Mouse (Mus musculus) limb, embryonic 14.5 days (tissue): ENCODE results near the gene Rab1a. TPM values are rescaled to one million over a fixed set of nuclear protein-coding genes. Genes with fewer than 3 reads are reported as not detected.

ENCODE experiments used
- ATAC-seq: fragments of 200-750 bp; cut with Nextera tagmentation; 2 replicates; pipeline ENCODE4 v1.8.0; 2017; ENCODE audit warnings: low read depth, moderate number of reproducible peaks, moderate TSS enrichment; ENCODE audit not compliant: low FRiP score
- DNase-seq: peaks from one replicate; pipeline ENCODE4 v3.0.0-alpha.2; 2015; ENCODE audit warnings: low spot score
- H3K27ac ChIP-seq: fragments of 300-500 bp; sonication (generic); replicated peaks from 2 replicates; pipeline ENCODE4 v1.5.1; 2014; ENCODE audit warnings: low read depth, mild to moderate bottlenecking, low read length, moderate library complexity, mixed read lengths
- H3K27me3 ChIP-seq: fragments of 300-500 bp; sonication (generic); 2 replicates; pipeline ENCODE4 v1.6.1; 2014; ENCODE audit warnings: low read length, mixed read lengths; ENCODE audit not compliant: control insufficient read depth, insufficient read depth
- H3K36me3 ChIP-seq: fragments of 300-500 bp; sonication (generic); 2 replicates; pipeline ENCODE4 v1.6.1; 2014; ENCODE audit warnings: mild to moderate bottlenecking, low read length, moderate library complexity, mixed read lengths; ENCODE audit not compliant: control insufficient read depth, insufficient read depth
- H3K4me1 ChIP-seq: fragments of 300-500 bp; sonication (generic); 2 replicates; pipeline ENCODE4 v1.6.1; 2014; ENCODE audit warnings: antibody characterized with exemption, low read length, mixed read lengths; ENCODE audit not compliant: control insufficient read depth, insufficient read depth
- H3K4me2 ChIP-seq: fragments of 300-500 bp; sonication (generic); replicated peaks from 2 replicates; pipeline ENCODE4 v1.6.1; 2014; ENCODE audit warnings: low read depth, mild to moderate bottlenecking, low read length, moderate library complexity; ENCODE audit not compliant: severe bottlenecking
- H3K4me3 ChIP-seq: fragments of 300-500 bp; sonication (generic); replicated peaks from 2 replicates; pipeline ENCODE4 v1.5.1; 2014; ENCODE audit warnings: low read length
- H3K9ac ChIP-seq: fragments of 300-500 bp; sonication (generic); 2 replicates; pipeline ENCODE4 v1.6.1; 2014; ENCODE audit warnings: mild to moderate bottlenecking, low read depth, low read length, moderate library complexity; ENCODE audit not compliant: severe bottlenecking
- H3K9me3 ChIP-seq: fragments of 300-500 bp; sonication (generic); 2 replicates; pipeline ENCODE4 v1.6.1; 2016; ENCODE audit warnings: low read length; ENCODE audit not compliant: control insufficient read depth
- POLR2A ChIP-seq: fragments of 200-500 bp; IDR thresholded peaks from 2 replicates; pipeline ENCODE4 v1.8.0; 2012; ENCODE audit warnings: inconsistent platforms, mild to moderate bottlenecking, moderate library complexity, borderline replicate concordance; ENCODE audit not compliant: insufficient read depth, insufficient read length; ENCODE audit errors: extremely low read depth
- WGBS: fragments of 180-500 bp; shearing (Covaris S2); extraction: QIAGEN DNeasy Blood & Tissue Kit; methylation state at CpG from one replicate; pipeline ENCODE4 v1.1.7; 2014; 5-methylcytosine and 5-hydroxymethylcytosine counted together
- polyA plus RNA-seq, 2 experiments: library from polyadenylated mRNA; depleted of rRNA in 1 of 2; stranded (reverse) in 1 of 2; unstranded in 1 of 2; fragments of >200 nt; fragmentation: Nextera tagmentation in 1 of 2; extraction: Ambion mirVana in 1 of 2; gene quantifications; 2 replicates each; pipeline versions ENCODE4 v1.2.1 to v1.2.3; 2012 to 2014

The Rab1a gene
- polyA plus RNA-seq, 2 experiments = 210 to 234 TPM

DNA sequence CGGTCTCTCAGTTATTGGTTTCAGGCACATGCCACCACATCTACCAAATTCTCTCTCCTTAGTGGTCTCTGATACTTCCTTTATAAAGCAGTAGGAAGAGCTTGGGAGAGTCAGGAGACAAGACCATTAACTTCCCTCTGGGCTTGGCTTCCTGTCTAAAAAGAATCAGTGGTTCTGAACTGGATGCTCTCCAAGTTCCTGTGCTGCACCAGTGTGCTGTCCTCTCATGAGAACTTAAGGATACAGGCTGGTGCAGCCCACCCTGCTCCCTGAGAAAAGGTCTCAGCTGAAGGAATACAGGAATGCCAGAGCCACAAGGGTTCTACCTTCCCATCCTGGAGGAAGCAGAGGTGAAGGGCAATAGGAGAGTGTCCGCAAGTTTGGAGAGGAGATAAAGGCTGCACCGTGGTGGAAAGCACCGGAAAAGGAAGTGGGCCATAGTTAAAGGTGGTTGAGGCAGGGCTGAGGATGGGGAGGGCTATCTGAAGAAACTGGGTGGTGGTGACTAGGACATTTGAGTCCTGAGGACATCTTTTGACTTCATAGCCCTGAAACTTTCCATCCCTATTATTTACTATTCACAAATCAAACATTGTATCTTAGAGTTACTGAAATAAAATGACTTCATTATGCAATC is 8.0 kb upstream of the Rab1a start:
- Histone ChIP-seq H3K4me3 (no peak overlapping the region), H3K9me3 (no peaks in the 10 kb centered on the region), H3K4me2 (no peak overlapping the region), H3K27ac (no peak overlapping the region), H3K9ac (no peak overlapping the region), H3K36me3 (no peaks in the 10 kb centered on the region), H3K27me3 (no peaks in the 10 kb centered on the region), H3K4me1 (no peaks in the 10 kb centered on the region)
- ATAC-seq = no peak
- no peak for DNase-seq
- 93% methylated on average over 4 of the region's 4 CpGs for WGBS
- TF ChIP-seq POLR2A = no peak

GRCm38 (mm10) chr11:20201661-20202101 is 449 bp downstream of the Rab1a start:
- peak overlapping the region; percentile 78 for H3K4me2 ChIP-seq
- ATAC-seq (peak; percentile 4), DNase-seq (peak; percentile 44)
- H3K4me1 ChIP-seq = peaks cover 20% of the 10 kb centered on the region
- peak overlapping the region; percentile 97 for H3K27ac ChIP-seq
- WGBS = 2% methylated on average over 26 of the region's 40 CpGs
- H3K4me3 ChIP-seq = peak overlapping the region; percentile 99
- H3K9me3 ChIP-seq = no peaks in the 10 kb centered on the region
- no peaks in the 10 kb centered on the region for H3K27me3 ChIP-seq
- H3K9ac ChIP-seq = peak overlapping the region; percentile 99
- 0 out of 2 replicates have a peak, but pooled peaks cover 4% of the 10 kb centered on the region for H3K36me3 ChIP-seq
- TF ChIP-seq POLR2A = no peak

GRCm38 (mm10) chr11:20202299-20203011 is 1.2 kb downstream of the Rab1a start:
- peak overlapping the region; percentile 99 for H3K4me3 ChIP-seq
- H3K4me2 ChIP-seq = peak overlapping the region; percentile 78
- H3K27me3 ChIP-seq = no peaks in the 10 kb centered on the region
- H3K9me3 ChIP-seq = no peaks in the 10 kb centered on the region
- 54% methylated on average over 7 of the region's 7 CpGs for WGBS
- DNase-seq (peak; percentile 16), ATAC-seq (no peak)
- peaks cover 22% of the 10 kb centered on the region for H3K4me1 ChIP-seq
- H3K27ac ChIP-seq = peak overlapping the region; percentile 97; the same call in 1 of the 2 replicates
- peak overlapping the region; percentile 99 for H3K9ac ChIP-seq
- 0 out of 2 replicates have a peak, but pooled peaks cover 4% of the 10 kb centered on the region for H3K36me3 ChIP-seq
- TF ChIP-seq POLR2A = no peak

DNA sequence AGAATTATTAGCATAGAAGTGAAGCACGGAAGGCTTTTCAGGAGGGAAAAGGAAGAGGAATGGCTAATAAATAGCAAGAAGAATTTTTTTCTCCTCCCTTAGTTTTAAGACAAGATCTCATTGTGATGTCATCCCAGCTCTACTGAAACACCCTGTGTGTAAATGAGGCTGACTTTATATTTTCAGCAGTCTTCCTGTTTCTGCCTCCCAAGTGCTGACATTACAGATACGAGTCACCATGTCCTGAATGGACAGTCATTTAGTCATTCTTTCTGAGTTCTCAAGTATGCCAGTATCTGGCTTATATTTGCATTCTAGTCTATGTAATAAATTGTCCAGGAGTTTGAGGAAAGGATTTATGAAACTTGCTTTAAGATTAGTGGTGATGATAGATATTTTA is 3.1 kb downstream of the Rab1a start:
- Histone ChIP-seq H3K4me3 (no peak overlapping the region), H3K9ac (no peak overlapping the region), H3K27ac (no peak overlapping the region), H3K9me3 (no peaks in the 10 kb centered on the region), H3K4me2 (no peak overlapping the region), H3K4me1 (peaks cover 22% of the 10 kb centered on the region), H3K36me3 (0 out of 2 replicates have a peak, but pooled peaks cover 4% of the 10 kb centered on the region), H3K27me3 (no peaks in the 10 kb centered on the region)
- no peak for DNase-seq
- ATAC-seq = no peak
- 81% methylated on average over 2 of the region's 2 CpGs for WGBS
- no peak for TF ChIP-seq POLR2A

DNA sequence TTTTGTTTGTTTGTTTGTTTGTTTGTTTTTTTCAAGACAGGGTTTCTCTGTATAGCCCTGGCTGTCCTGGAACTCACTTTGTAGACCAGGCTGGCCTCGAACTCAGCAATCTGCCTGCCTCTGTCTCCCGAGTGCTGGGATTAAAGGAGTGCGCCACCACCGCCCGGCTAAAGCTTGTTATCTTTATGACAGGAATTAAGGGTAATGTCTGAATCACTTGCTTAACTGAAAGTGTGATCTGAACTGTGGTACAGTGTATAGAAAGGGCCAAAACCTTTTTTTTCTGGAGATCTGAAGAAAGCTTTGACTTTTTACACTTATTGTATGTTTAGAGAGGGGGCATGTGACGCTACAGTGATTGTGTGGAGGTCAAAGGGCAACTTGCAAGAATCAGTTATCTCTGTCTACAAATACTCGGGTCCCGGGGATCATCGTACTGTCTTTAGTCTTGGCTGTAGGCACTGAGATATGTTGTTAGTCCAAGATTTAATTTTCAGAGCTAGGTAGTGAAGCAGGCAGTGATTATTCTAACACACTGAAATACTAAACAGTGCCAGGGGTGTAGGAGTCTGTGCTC is 3.7 kb downstream of the Rab1a start:
- ATAC-seq (no peak), DNase-seq (no peak)
- H3K36me3 ChIP-seq = 0 out of 2 replicates have a peak, but pooled peaks cover 4% of the 10 kb centered on the region
- no peak overlapping the region for H3K4me2 ChIP-seq
- H3K9ac ChIP-seq = no peak overlapping the region
- no peak overlapping the region for H3K27ac ChIP-seq
- no peak for TF ChIP-seq POLR2A
- H3K4me1 ChIP-seq = peaks cover 22% of the 10 kb centered on the region
- H3K27me3 ChIP-seq = no peaks in the 10 kb centered on the region
- H3K9me3 ChIP-seq = no peaks in the 10 kb centered on the region
- no peak overlapping the region for H3K4me3 ChIP-seq
- WGBS = 78% methylated on average over 9 of the region's 9 CpGs
